Mouse (Mus musculus) MEL (cell line): ENCODE measurements around the gene Med25.

ENCODE experiments used
- CHD2 ChIP-seq: IDR thresholded peaks from 2 replicates; pipeline ENCODE4 v1.6.1; 2011; ENCODE audit warnings: low read length, improper control_type of control experiment
- CTCF ChIP-seq, 3 experiments: IDR thresholded peaks in 2 of 3; conservative IDR thresholded peaks in 1 of 3; 2 replicates each; pipeline ENCODE4 v1.5.1; 2011 to 2012; ENCODE audit warnings: low read length in 3 of 3, low read depth in 2 of 3, mild to moderate bottlenecking in 2 of 3, improper control_type of control experiment in 1 of 3, inconsistent platforms in 1 of 3, mixed read lengths in 1 of 3, moderate library complexity in 1 of 3; ENCODE audit not compliant: control insufficient read depth in 1 of 3, insufficient read depth in 1 of 3, poor library complexity in 1 of 3, severe bottlenecking in 1 of 3
- GATA1 ChIP-seq: IDR thresholded peaks from 2 replicates; pipeline ENCODE4 v1.6.1; 2011; ENCODE audit warnings: low read depth, low read length, improper control_type of control experiment
- MAX ChIP-seq: IDR thresholded peaks from 2 replicates; pipeline ENCODE4 v1.6.1; 2011; ENCODE audit warnings: low read length, improper control_type of control experiment
- NELFE ChIP-seq: IDR thresholded peaks from 2 replicates; pipeline ENCODE4 v1.6.1; 2011; ENCODE audit warnings: low read depth, low read length, improper control_type of control experiment
- NRF1 ChIP-seq: IDR thresholded peaks from 2 replicates; pipeline ENCODE4 v1.6.1; 2014; ENCODE audit warnings: low read depth, mild to moderate bottlenecking, inconsistent platforms, low read length, improper control_type of control experiment, moderate library complexity; ENCODE audit not compliant: poor library complexity, insufficient read depth, severe bottlenecking
- POLR2A ChIP-seq, 2 experiments: IDR thresholded peaks; 2 replicates each; pipeline ENCODE4 v1.6.1; 2011 to 2012; ENCODE audit warnings: low read length in 2 of 2, mild to moderate bottlenecking in 2 of 2, control low read depth in 1 of 2, improper control_type of control experiment in 1 of 2, low read depth in 1 of 2, moderate library complexity in 1 of 2; ENCODE audit not compliant: control insufficient read depth in 1 of 2, insufficient read depth in 1 of 2, poor library complexity in 1 of 2
- POLR2AphosphoS2 ChIP-seq: IDR thresholded peaks from 2 replicates; pipeline ENCODE4 v1.6.1; 2011; ENCODE audit warnings: low read length, improper control_type of control experiment
- RAD21 ChIP-seq: IDR thresholded peaks from 2 replicates; pipeline ENCODE4 v1.6.1; 2011; ENCODE audit warnings: mild to moderate bottlenecking, low read depth, low read length, improper control_type of control experiment
- SMC3 ChIP-seq: IDR thresholded peaks from 2 replicates; pipeline ENCODE4 v1.6.1; 2011; ENCODE audit warnings: low read depth, low read length, improper control_type of control experiment
- TBP ChIP-seq: IDR thresholded peaks from 2 replicates; pipeline ENCODE4 v1.8.0; 2011; ENCODE audit warnings: low read depth, low read length, improper control_type of control experiment
- USF1 ChIP-seq: IDR thresholded peaks from 2 replicates; pipeline ENCODE4 v1.6.1; 2014; ENCODE audit warnings: low read depth, mild to moderate bottlenecking, inconsistent platforms, low read length, improper control_type of control experiment, moderate library complexity

DNA sequence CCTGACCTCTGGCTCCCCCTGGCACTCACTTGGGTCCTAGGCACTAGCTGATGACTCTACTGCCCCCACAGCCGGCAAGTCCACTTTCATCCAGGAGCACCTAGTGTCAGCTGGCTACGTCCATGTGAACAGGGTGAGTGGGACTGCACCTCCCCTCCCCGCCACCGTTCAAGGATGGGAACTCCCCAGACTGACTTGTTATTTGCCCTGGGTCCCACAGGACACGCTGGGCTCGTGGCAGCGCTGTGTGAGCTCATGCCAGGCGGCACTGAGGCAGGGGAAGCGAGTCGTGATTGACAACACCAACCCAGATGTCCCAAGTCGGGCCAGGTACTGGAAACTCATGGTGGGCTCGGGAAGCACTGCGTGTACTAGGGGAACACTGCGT is 31.1 kb downstream of the Med25 start:
- no peak for TF ChIP-seq CTCF (IDR thresholded peaks at IDR 0.05 in 2 of 3, conservative IDR thresholded peaks at IDR 0.05 in 1 of 3; ENCODE audit: control insufficient read depth in 1 of 3, insufficient read depth in 1 of 3, low read depth in 2 of 3, low read length in 3 of 3, poor library complexity in 1 of 3, severe bottlenecking in 1 of 3)
- no peak for TF ChIP-seq NRF1
- no peak for TF ChIP-seq POLR2A (IDR thresholded peaks at IDR 0.05; ENCODE audit: control insufficient read depth in 1 of 2, insufficient read depth in 1 of 2, low read depth in 1 of 2, low read length in 2 of 2, poor library complexity in 1 of 2)
- TF ChIP-seq TBP, result no peak
- no peak for TF ChIP-seq USF1
- no peak for TF ChIP-seq NELFE
- no peak for TF ChIP-seq SMC3
- TF ChIP-seq POLR2AphosphoS2, result no peak
- no peak for TF ChIP-seq RAD21
- no peak for TF ChIP-seq MAX
- TF ChIP-seq CHD2, result no peak
- TF ChIP-seq GATA1, result no peak
